Mouse (Mus musculus) cortical plate, adult 2 months (tissue): ENCODE measurements at regions not wholly inside any gene's neighbourhood (a gene's known extent, or its start where the extent isn't known, plus 50 kb on each side); places are given as distances from the start of the nearest gene placed in this dataset.

Experiments used
- CTCF ChIP-seq: fragments of 200-500 bp; IDR thresholded peaks from 2 replicates; pipeline ENCODE4 v1.5.1; 2011; ENCODE audit warnings: mild to moderate bottlenecking, control low read depth, low read length; ENCODE audit not compliant: insufficient read depth; ENCODE audit errors: extremely low read depth
- POLR2A ChIP-seq: fragments of 200-500 bp; IDR thresholded peaks from 2 replicates; pipeline ENCODE4 v1.6.1; 2011; ENCODE audit warnings: mild to moderate bottlenecking, low read length, control low read depth; ENCODE audit not compliant: insufficient read depth; ENCODE audit errors: extremely low read depth

- TF ChIP-seq POLR2A, result no peak
- no peak for TF ChIP-seq CTCF
Observed at GRCm38 (mm10) chr3:115631573-115632416, 83.1 kb downstream of the S1pr1 start.
